Mouse (Mus musculus): ENCODE data around the gene Bicra. TPM values are rescaled to one million over a fixed set of nuclear protein-coding genes. Genes with fewer than 3 reads are reported as not detected.

Bicra gene
- total and polyA plus RNA-seq, 3 experiments = 1.1 to 52.1 (median 52.1) TPM

- peaks cover 13% of the 10 kb centered on the region for H3K4me1 ChIP-seq (ENCODE audit: insufficient read depth, low read depth, low read length)
- ATAC-seq (ENCODE audit: extremely low read depth, insufficient number of reproducible peaks, low FRiP score, poor library complexity, severe bottlenecking) (no peak), DNase-seq (ENCODE audit: low spot score) (peak; percentile 61)
- no peaks in the 10 kb centered on the region for H3K9me3 ChIP-seq (replicated peaks)
- H3K36me3 ChIP-seq (replicated peaks) = peaks cover 85% of the 10 kb centered on the region
- H3K27me3 ChIP-seq (ENCODE audit: insufficient read depth, low read length) = no peaks in the 10 kb centered on the region
- no peak for TF ChIP-seq TAL1 (conservative IDR thresholded peaks at IDR 0.05; ENCODE audit: low read depth, low read length)
- TF ChIP-seq POLR2AphosphoS5 (IDR thresholded peaks at IDR 0.05; ENCODE audit: insufficient replicate concordance, low read depth, low read length) = no peak
- TF ChIP-seq CTCF (IDR thresholded peaks at IDR 0.05; ENCODE audit: low read depth, low read length) = peak; percentile 65; the same call in 1 of the 2 replicates
- TF ChIP-seq GATA2 (IDR thresholded peaks at IDR 0.05; ENCODE audit: borderline replicate concordance, low read depth, low read length) = no peak
- no peak overlapping the region for H3K4me3 ChIP-seq (ENCODE audit: low read depth, low read length)
Observed at GRCm38 (mm10) chr7:15974712-15975111, 73.0 kb downstream of the Bicra start.

- DNase-seq (ENCODE audit: low spot score) (no peak), ATAC-seq (ENCODE audit: extremely low read depth, insufficient number of reproducible peaks, low FRiP score, poor library complexity, severe bottlenecking) (no peak)
- H3K27me3 ChIP-seq (ENCODE audit: insufficient read depth, low read length) = peaks cover 1% of the 10 kb centered on the region; the same call in 1 of the 2 replicates
- no peak overlapping the region for H3K4me3 ChIP-seq (ENCODE audit: low read depth, low read length)
- H3K36me3 ChIP-seq (replicated peaks) = peaks cover 61% of the 10 kb centered on the region
- H3K9me3 ChIP-seq (replicated peaks) = no peaks in the 10 kb centered on the region
- TF ChIP-seq GATA2 (IDR thresholded peaks at IDR 0.05; ENCODE audit: borderline replicate concordance, low read depth, low read length) = no peak
- peaks cover 16% of the 10 kb centered on the region for H3K4me1 ChIP-seq (ENCODE audit: insufficient read depth, low read depth, low read length)
Observed at GRCm38 (mm10) chr7:15972247-15972646, 75.5 kb downstream of the Bicra start.

GRCm38 (mm10) chr7:15969674-15970073, 78.0 kb downstream of the Bicra start:
- H3K27me3 ChIP-seq (ENCODE audit: insufficient read depth, low read length) = peaks cover 15% of the 10 kb centered on the region
- peaks cover 37% of the 10 kb centered on the region for H3K36me3 ChIP-seq (replicated peaks)
- H3K4me3 ChIP-seq (ENCODE audit: low read depth, low read length) = no peak overlapping the region
- no peak for DNase-seq (ENCODE audit: low spot score)
- no peaks in the 10 kb centered on the region for H3K9me3 ChIP-seq (replicated peaks)
- H3K4me1 ChIP-seq (ENCODE audit: insufficient read depth, low read depth, low read length) = peaks cover 14% of the 10 kb centered on the region
- TF ChIP-seq POLR2AphosphoS5 (IDR thresholded peaks at IDR 0.05; ENCODE audit: insufficient replicate concordance, low read depth, low read length) (no peak), CTCF (IDR thresholded peaks at IDR 0.05; ENCODE audit: low read depth, low read length) (peak; percentile 9; the same call in 1 of the 2 replicates), GATA1 (IDR thresholded peaks at IDR 0.05; ENCODE audit: borderline replicate concordance, low read length) (no peak)
- ATAC-seq (ENCODE audit: extremely low read depth, insufficient number of reproducible peaks, low FRiP score, poor library complexity, severe bottlenecking) = no peak

GRCm38 (mm10) chr7:15968322-15968721, 79.4 kb downstream of the Bicra start:
- Histone ChIP-seq H3K36me3 (replicated peaks) (peaks cover 26% of the 10 kb centered on the region), H3K27me3 (ENCODE audit: insufficient read depth, low read length) (peaks cover 22% of the 10 kb centered on the region), H3K4me3 (ENCODE audit: low read depth, low read length) (no peak overlapping the region), H3K9me3 (replicated peaks) (no peaks in the 10 kb centered on the region), H3K4me1 (ENCODE audit: insufficient read depth, low read depth, low read length) (peaks cover 24% of the 10 kb centered on the region)
- DNase-seq (ENCODE audit: low spot score) (no peak), ATAC-seq (ENCODE audit: extremely low read depth, insufficient number of reproducible peaks, low FRiP score, poor library complexity, severe bottlenecking) (no peak)
- TF ChIP-seq CTCF (IDR thresholded peaks at IDR 0.05; ENCODE audit: low read depth, low read length) (no peak), GATA1 (IDR thresholded peaks at IDR 0.05; ENCODE audit: borderline replicate concordance, low read length) (no peak), TAL1 (conservative IDR thresholded peaks at IDR 0.05; ENCODE audit: low read depth, low read length) (no peak), POLR2AphosphoS5 (IDR thresholded peaks at IDR 0.05; ENCODE audit: insufficient replicate concordance, low read depth, low read length) (no peak), GATA2 (IDR thresholded peaks at IDR 0.05; ENCODE audit: borderline replicate concordance, low read depth, low read length) (no peak)

- Histone ChIP-seq H3K36me3 (replicated peaks) (peaks cover 16% of the 10 kb centered on the region), H3K4me3 (ENCODE audit: low read depth, low read length) (peak within 1 kb of the TSS; percentile 61; the same call in 1 of the 2 replicates), H3K4me1 (ENCODE audit: insufficient read depth, low read depth, low read length) (peaks cover 24% of the 10 kb centered on the region), H3K9me3 (replicated peaks) (no peaks in the 10 kb centered on the region), H3K27me3 (ENCODE audit: insufficient read depth, low read length) (peaks cover 28% of the 10 kb centered on the region)
- TF ChIP-seq CTCF (IDR thresholded peaks at IDR 0.05; ENCODE audit: low read depth, low read length) (peak; percentile 76), TAL1 (conservative IDR thresholded peaks at IDR 0.05; ENCODE audit: low read depth, low read length) (no peak), GATA1 (IDR thresholded peaks at IDR 0.05; ENCODE audit: borderline replicate concordance, low read length) (no peak), GATA2 (IDR thresholded peaks at IDR 0.05; ENCODE audit: borderline replicate concordance, low read depth, low read length) (no peak), POLR2AphosphoS5 (IDR thresholded peaks at IDR 0.05; ENCODE audit: insufficient replicate concordance, low read depth, low read length) (no peak)
- DNase-seq (ENCODE audit: low spot score) (peak; percentile 85), ATAC-seq (ENCODE audit: extremely low read depth, insufficient number of reproducible peaks, low FRiP score, poor library complexity, severe bottlenecking) (peak; percentile 31)
Observed at GRCm38 (mm10) chr7:15967312-15967711, 80.4 kb downstream of the Bicra start, which contains the start of gene Ehd2. Ehd2 (minus strand) TSS chr7:15967567.

- H3K4me3 ChIP-seq (ENCODE audit: low read depth, low read length) = no peak overlapping the region
- no peak for TF ChIP-seq TAL1 (conservative IDR thresholded peaks at IDR 0.05; ENCODE audit: low read depth, low read length)
- TF ChIP-seq CTCF (IDR thresholded peaks at IDR 0.05; ENCODE audit: low read depth, low read length) = no peak
- no peak for TF ChIP-seq GATA1 (IDR thresholded peaks at IDR 0.05; ENCODE audit: borderline replicate concordance, low read length)
- no peak for TF ChIP-seq POLR2AphosphoS5 (IDR thresholded peaks at IDR 0.05; ENCODE audit: insufficient replicate concordance, low read depth, low read length)
- TF ChIP-seq GATA2 (IDR thresholded peaks at IDR 0.05; ENCODE audit: borderline replicate concordance, low read depth, low read length) = no peak
- peaks cover 36% of the 10 kb centered on the region for H3K27me3 ChIP-seq (ENCODE audit: insufficient read depth, low read length)
- ATAC-seq (ENCODE audit: extremely low read depth, insufficient number of reproducible peaks, low FRiP score, poor library complexity, severe bottlenecking) (no peak), DNase-seq (ENCODE audit: low spot score) (no peak)
- peaks cover 8% of the 10 kb centered on the region for H3K36me3 ChIP-seq (replicated peaks)
- H3K4me1 ChIP-seq (ENCODE audit: insufficient read depth, low read depth, low read length) = peaks cover 24% of the 10 kb centered on the region
- H3K9me3 ChIP-seq (replicated peaks) = no peaks in the 10 kb centered on the region
Observed at GRCm38 (mm10) chr7:15966489-15966888, 81.2 kb downstream of the Bicra start.
